Mouse (Mus musculus): Measurements from ENCODE around the gene Coq5.

Coq5 gene

DNA sequence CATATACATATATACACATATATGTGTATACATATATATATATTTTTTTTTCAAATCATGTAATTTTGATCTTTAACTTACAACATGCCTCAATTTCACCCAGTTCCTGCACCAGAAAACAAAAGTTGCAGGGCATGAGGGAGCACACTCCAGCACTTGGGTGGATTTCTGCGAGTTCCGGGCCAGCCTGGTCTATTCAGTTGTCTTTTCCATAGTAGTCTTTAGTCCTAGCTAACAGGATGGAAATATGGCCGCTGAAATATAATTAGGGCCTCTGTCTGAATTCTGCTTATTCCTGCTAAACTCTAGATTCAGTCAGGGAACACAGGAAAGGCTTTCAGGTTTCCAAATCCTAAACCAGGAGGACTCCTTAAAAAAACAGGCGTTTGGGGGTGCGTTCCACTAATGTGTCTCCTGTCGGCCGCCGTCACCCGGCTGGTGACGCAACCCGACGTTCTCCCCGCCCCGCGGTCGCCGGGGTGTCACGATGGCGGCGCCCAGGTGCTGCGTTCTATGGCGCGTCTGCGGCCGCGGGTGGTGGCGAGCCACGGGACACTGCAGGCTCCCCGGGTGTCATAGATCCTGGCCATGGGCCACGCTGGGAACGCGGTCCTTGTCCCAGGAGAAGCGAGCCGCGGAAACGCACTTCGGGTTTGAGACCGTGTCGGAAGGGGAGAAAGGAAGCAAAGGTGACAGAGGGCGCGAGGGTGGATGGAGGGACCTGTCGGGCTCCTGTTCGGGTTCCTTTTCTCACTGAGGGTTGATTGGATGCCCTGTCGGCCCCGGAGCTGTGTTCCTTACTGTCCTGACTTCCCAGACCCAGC is at the start of gene Coq5:
Gene Coq5, plus strand, starts transcription at position 441 of the 824 bp plus-strand sequence.
- peak; percentile 82 for DNase-seq (ENCODE audit: low read depth, low spot score)

DNA sequence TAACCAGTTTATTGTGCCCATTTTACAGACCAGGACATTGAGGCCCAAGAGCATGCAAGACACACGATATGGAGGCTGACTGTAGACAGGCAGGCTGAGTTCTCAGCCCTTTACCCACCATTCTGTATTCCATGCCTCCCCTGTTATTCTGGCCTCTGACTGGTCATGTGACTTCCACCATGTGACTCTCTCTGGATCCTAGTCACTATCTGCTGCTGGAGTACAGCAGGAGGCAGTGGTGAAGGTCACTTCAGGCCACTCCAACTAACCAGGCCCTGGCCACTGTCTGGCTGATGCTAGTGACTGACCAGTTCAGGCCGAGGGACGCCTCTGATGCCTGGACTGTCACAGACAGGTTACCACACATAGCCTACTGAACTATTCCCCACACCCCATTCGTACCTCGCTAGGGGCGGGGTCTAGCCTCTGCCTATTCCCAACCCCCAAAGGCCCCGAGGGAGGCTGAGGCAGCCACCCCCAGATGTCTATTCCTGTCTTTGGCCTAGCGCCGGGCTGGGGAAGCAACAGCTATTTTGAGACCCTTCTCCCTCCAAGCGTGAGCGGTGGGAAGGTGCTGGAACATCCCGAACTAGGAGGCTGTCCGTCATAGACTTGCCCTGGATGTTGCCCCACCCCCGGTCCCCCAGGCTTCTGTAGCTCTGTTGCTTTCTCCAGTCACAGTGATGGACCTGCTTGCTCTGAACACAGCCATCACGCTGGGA is 48.5 kb upstream of the Coq5 start:
- no peak for DNase-seq (ENCODE audit: low read depth, low spot score)

DNA sequence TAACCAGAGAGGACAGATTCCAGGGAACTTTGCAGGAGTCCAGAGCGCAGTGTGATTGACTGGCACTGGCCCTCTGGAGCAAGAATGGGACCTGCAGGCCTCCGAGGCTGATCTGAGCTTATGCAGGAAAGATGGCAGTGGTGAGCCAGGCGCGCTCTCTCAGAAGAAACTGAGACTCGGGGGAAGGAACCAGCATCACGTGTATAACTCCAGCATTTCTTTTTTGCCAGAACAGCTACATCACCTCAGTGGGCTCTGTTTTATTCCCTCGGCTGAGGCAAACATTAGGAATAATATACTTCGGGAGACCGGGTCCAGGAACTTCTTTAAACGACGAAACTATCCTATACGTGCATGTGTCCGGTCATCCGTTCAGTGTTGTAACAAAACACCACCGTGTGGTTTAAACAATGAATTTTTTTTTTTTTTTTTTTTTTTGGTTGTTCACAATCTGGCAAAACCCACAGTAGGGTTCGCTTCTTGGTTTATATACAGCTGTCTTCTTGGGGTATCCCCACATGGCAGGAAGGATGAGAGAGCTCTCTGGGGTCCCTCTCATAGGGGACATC is 47.8 kb upstream of the Coq5 start:
- DNase-seq (ENCODE audit: low read depth, low spot score): no peak

DNA sequence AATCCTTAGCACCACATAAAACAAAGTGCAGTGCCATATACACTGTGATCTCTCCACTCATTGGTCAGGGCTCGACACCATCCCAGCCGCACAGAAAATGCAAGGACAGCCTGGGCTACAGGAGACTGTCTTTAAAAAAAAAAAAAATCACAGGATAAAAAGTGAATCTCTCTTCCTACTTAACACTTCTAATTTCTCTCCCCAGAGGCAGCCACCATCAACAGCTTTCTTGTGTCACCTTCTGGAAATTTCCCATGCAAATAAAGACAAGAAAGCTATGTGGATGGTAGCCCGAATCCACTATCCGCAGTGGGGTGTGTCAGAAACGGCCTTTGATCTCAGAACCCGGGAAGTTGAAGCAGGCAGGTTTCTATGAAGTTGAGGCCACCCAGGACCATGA is 47.0 kb upstream of the Coq5 start:
- no peak for DNase-seq (ENCODE audit: low read depth, low spot score)

DNA sequence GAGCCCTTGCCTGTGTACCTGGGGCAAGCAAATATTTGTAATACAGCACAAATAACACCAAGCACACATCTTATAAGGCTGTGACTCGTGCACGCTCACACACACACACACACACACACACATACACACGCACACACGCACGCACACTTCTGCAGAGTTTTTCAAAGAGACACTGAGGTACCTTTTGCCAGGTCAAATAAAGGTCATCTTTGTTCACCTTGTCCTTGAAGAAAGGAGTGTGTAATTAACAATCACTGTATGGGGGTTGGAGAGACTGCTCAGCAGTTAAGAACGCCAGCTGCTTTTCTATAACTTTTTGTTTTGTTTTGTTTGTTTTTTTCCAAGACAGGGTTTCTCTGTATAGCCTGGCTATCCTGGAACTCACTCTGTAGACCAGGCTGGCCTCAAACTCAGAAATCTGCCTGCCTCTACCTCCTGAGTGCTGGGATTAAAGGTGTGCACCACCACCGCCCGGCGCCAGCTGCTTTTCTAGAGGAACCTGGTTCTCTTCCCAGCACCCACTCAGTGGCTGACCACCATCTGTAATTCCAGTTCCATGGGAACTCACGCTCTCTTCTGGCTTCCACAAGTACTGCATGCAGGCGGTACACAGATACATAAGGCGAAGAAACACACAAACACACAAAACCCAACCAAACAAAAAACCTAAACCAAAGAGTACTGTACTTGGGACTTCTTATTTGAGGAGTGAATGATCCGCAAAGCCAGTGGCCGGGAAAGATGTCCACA is 46.3 kb upstream of the Coq5 start:
- DNase-seq (ENCODE audit: low read depth, low spot score): no peak

DNA sequence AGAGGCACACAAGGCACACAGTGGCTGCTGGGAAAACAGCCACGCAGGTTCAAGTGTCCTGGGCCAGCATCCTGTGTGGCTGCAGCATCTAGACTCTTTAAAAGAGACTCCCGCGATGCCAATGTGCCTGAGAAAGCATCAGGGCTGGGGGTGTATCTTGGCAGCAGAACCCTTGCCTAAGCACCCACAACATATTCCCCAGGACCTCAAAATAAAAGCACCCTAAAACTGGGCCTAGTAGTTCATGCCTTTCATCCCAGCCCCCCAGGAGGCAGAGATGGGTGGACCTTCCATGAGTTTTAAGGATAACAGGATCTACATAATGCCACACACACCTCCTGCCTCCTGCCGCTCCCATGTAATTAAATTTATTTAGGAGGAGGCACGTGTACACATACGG is 44.9 kb upstream of the Coq5 start:
- no peak for DNase-seq (ENCODE audit: low read depth, low spot score)

GRCm38 (mm10) chr5:115235323-115235771 is 44.1 kb upstream of the Coq5 start:
- DNase-seq (ENCODE audit: low read depth, low spot score): no peak

- peak; percentile 72 for DNase-seq (ENCODE audit: low read depth, low spot score)
Measured at GRCm38 (mm10) chr5:115235786-115236263, 43.6 kb upstream of the Coq5 start, which contains the start of gene Pop5. Gene Pop5 (plus strand): TSS chr5:115235836.

- DNase-seq (ENCODE audit: low read depth, low spot score): peak; percentile 83
Measured at GRCm38 (mm10) chr5:115237803-115238728, 41.4 kb upstream of the Coq5 start.

- DNase-seq (ENCODE audit: low read depth, low spot score): no peak
Measured at GRCm38 (mm10) chr5:115238729-115239195, 40.7 kb upstream of the Coq5 start.

GRCm38 (mm10) chr5:115240191-115240590 is 39.3 kb upstream of the Coq5 start:
- no peak for DNase-seq (ENCODE audit: low read depth, low spot score)

GRCm38 (mm10) chr5:115255472-115255871 is 24.0 kb upstream of the Coq5 start:
- no peak for DNase-seq (ENCODE audit: low read depth, low spot score)

DNA sequence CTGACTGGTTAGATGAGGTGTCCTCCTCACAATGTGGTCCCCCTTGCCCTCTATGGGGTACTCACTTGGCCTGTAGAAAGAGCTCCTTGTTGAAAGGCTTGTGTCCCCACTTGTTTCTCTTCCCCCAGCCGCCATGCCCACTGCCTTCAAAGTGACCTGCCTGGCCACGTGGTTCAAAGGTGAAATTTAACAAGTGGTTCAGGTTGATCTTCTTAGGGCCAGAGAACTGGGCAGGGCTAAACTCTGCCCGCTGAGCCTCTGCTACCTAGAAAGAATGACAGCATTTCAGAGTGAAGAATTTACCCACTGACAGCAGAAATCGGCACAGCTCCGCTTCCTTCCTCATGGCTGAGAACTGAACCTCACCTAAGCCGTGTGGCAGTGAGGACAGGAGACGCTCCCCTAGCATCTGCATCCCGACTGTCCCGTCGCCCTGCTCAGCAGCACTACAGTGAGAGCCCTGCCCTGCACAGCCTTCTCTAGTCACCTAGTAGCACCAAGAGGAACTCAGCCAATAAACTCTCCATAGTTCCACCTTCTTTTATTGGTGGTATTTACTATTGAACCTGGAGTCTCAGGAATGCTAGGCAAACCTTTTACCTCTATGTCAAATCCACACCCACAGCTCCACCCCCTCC is 22.4 kb upstream of the Coq5 start:
- no peak for DNase-seq (ENCODE audit: low read depth, low spot score)

DNA sequence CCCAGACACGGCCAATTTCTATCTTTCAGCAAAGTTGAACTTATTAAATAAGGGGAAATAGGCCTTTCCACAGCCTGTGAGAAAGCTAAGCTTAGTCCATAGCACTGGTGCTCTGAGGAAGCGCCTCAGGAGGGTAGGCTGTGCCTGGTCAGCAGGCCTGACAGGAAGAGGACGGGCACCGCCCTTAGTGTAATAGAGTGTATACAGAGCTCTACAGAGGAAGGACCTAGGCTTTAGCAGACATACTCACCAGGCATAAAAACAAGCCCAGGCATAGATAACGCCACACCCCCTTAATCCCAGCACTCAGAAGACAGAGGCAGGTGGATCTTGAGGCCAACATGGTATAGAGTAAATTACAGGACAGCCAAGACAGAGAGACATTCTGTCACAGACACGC is 19.1 kb upstream of the Coq5 start:
- DNase-seq (ENCODE audit: low read depth, low spot score): no peak

- no peak for DNase-seq (ENCODE audit: low read depth, low spot score)
Measured at GRCm38 (mm10) chr5:115261141-115261540, 18.3 kb upstream of the Coq5 start.

- DNase-seq (ENCODE audit: low read depth, low spot score): no peak
Measured at GRCm38 (mm10) chr5:115261880-115262279, 17.6 kb upstream of the Coq5 start.

DNA sequence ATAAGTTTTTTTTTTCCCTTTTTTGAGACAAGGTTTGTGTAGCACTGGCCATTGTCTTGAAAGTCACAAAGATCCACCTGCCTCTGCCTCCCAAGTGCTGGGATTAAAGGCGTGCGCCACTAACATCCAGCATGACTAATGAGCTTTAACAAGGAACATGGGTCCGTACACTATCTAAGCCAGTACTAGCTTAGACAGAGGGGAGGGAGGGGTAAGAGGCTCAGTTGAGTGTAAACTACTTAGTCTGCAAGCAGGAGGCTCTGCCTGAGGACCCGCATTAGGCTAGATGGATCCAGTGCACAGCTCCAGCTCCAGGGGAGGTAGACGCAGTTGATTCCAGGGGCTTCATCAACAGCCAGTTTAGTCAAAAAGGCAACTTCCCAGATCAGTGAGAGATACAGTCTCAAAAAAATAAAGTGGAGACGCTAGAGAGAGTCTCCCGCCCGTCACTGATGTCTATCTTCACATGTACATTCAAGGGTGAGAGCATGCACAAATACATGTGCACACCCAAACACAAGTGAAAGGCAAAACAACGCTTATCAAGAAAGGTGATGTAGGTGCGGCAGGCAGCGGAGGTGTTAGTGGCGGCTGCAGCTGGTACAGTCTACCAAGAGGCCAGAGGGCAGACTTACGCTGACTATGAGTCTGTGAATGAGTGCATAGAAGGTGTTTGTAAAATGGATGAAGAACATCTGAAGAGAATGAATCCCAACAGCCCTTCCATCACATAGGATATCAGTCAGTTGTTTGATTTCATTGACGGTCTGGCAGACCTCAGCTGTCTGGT is 16.8 kb upstream of the Coq5 start:
- no peak for DNase-seq (ENCODE audit: low read depth, low spot score)

GRCm38 (mm10) chr5:115266340-115266739 is 13.1 kb upstream of the Coq5 start:
- DNase-seq (ENCODE audit: low read depth, low spot score): no peak

All from c-Kit-negative CD71-positive TER-119-positive erythroid progenitor cells, embryonic 14.5 days (primary cell).